Mouse (Mus musculus) heart, postnatal 0 days (tissue): ENCODE measurements around the gene Slc9a4. TPM values are rescaled to one million over a fixed set of nuclear protein-coding genes. Genes with fewer than 3 reads are reported as not detected.

ENCODE experiments used
- ATAC-seq: fragments of 200-750 bp; cut with Nextera tagmentation; 2 replicates; pipeline ENCODE4 v1.8.0; 2017; ENCODE audit warnings: low read depth, moderate number of reproducible peaks, moderate library complexity; ENCODE audit not compliant: insufficient read depth
- DNase-seq: peaks from one replicate; pipeline ENCODE4 v3.0.0-alpha.2; 2016; ENCODE audit warnings: low spot score
- H3K27ac ChIP-seq: fragments of 300-500 bp; sonication (generic); 2 replicates; pipeline ENCODE4 v1.5.1; 2014; ENCODE audit warnings: low read depth, mild to moderate bottlenecking
- H3K27me3 ChIP-seq: fragments of 300-500 bp; sonication (generic); 2 replicates; pipeline ENCODE4 v1.6.1; 2014; ENCODE audit warnings: low read length, mixed read lengths; ENCODE audit not compliant: control insufficient read depth, insufficient read depth
- H3K36me3 ChIP-seq: fragments of 300-500 bp; sonication (generic); replicated peaks from 2 replicates; pipeline ENCODE4 v1.6.1; 2014; ENCODE audit warnings: low read length, mixed read lengths; ENCODE audit not compliant: control insufficient read depth, insufficient read depth
- H3K4me1 ChIP-seq: fragments of 300-500 bp; sonication (generic); 2 replicates; pipeline ENCODE4 v1.6.1; 2014; ENCODE audit warnings: antibody characterized with exemption; ENCODE audit not compliant: control insufficient read depth, insufficient read depth
- H3K4me2 ChIP-seq: fragments of 300-500 bp; sonication (generic); 2 replicates; pipeline ENCODE4 v1.6.1; 2014; ENCODE audit warnings: low read depth, mild to moderate bottlenecking, low read length, moderate library complexity
- H3K4me3 ChIP-seq: fragments of 300-500 bp; sonication (generic); 2 replicates; pipeline ENCODE4 v1.5.1; 2014; ENCODE audit warnings: low read depth, low read length
- H3K9ac ChIP-seq: fragments of 300-500 bp; sonication (generic); replicated peaks from 2 replicates; pipeline ENCODE4 v1.6.1; 2014; ENCODE audit warnings: low read depth, low read length, mixed read lengths
- H3K9me3 ChIP-seq: fragments of 300-500 bp; sonication (generic); replicated peaks from 2 replicates; pipeline ENCODE4 v1.6.1; 2016; ENCODE audit warnings: low read length; ENCODE audit not compliant: control insufficient read depth
- CTCF ChIP-seq: IDR thresholded peaks from 2 replicates; pipeline ENCODE4 v1.5.1; 2016; ENCODE audit warnings: antibody characterized with exemption, control low read depth, low read depth
- EP300 ChIP-seq: IDR thresholded peaks from 2 replicates; pipeline ENCODE4 v1.6.1; 2016; ENCODE audit warnings: antibody characterized with exemption, low read depth
- WGBS: fragments of 180-500 bp; shearing (Covaris S2); extraction: QIAGEN DNeasy Blood & Tissue Kit; methylation state at CpG from one replicate; pipeline ENCODE4 v1.1.7; 2014; 5-methylcytosine and 5-hydroxymethylcytosine counted together
- polyA plus RNA-seq: library from polyadenylated mRNA; unstranded; fragments of >200 nt; fragmentation: Nextera tagmentation; extraction: Ambion mirVana; gene quantifications from 2 replicates; pipeline ENCODE4 v1.2.1, GENCODE M21; 2015
- total RNA-seq: library from RNA; depleted of rRNA; stranded (reverse); fragments of >200 nt; gene quantifications from 2 replicates; pipeline ENCODE4 v1.2.3, GENCODE M21; 2014; ENCODE audit warnings: low replicate concordance

The Slc9a4 gene
- total and polyA plus RNA-seq, 2 experiments from 2014 or later, result not detected

DNA sequence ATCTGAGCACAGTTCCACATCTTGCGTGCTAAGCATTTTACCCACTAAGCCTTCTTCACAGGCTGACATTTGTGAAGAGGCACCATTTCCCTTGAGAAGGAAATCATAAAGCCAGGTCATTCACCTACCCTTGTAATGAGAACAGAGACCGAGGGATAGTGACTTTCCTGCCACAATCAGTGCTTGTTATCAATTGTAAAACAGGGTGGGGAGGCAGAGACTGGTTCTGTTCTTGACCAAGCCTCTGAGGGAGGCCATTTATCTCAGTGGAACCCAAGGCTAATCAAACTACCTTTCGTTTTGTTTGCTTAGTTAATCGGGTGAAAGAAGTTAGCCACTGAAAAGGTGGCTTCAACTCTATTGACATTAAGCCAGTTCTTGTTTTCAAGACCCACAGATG is 77.2 kb downstream of the Slc9a4 start:
- H3K36me3 ChIP-seq, result no peaks in the 10 kb centered on the region
- ATAC-seq (no peak), DNase-seq (no peak)
- no peak overlapping the region for H3K27ac ChIP-seq
- no peak overlapping the region for H3K9ac ChIP-seq
- no peaks in the 10 kb centered on the region for H3K27me3 ChIP-seq
- 59% methylated on average over 4 of the region's 4 CpGs for WGBS
- H3K4me3 ChIP-seq, result no peak overlapping the region
- peaks cover 12% of the 10 kb centered on the region for H3K4me1 ChIP-seq
- H3K9me3 ChIP-seq, result no peaks in the 10 kb centered on the region
- TF ChIP-seq CTCF (no peak), EP300 (no peak)
- no peak overlapping the region for H3K4me2 ChIP-seq

- Histone ChIP-seq H3K27ac (no peak overlapping the region), H3K4me2 (no peak overlapping the region), H3K4me1 (peaks cover 12% of the 10 kb centered on the region), H3K4me3 (no peak overlapping the region), H3K27me3 (no peaks in the 10 kb centered on the region), H3K9me3 (no peaks in the 10 kb centered on the region), H3K36me3 (no peaks in the 10 kb centered on the region), H3K9ac (no peak overlapping the region)
- peak; percentile 60; the same call in 1 of the 2 replicates for ATAC-seq
- WGBS, result 49% methylated on average over 8 of the region's 8 CpGs
- TF ChIP-seq CTCF (peak; percentile 78), EP300 (no peak)
- peak; percentile 53 for DNase-seq
These were observed 78.2 kb downstream of the Slc9a4 start for GRCm38 (mm10) chr1:40657978-40658496.

- DNase-seq, result no peak
- no peak for ATAC-seq
- Histone ChIP-seq H3K4me2 (no peak overlapping the region; the same call in 1 of the 2 replicates), H3K36me3 (no peaks in the 10 kb centered on the region), H3K9ac (no peak overlapping the region), H3K4me1 (peaks cover 12% of the 10 kb centered on the region), H3K27ac (no peak overlapping the region), H3K9me3 (no peaks in the 10 kb centered on the region), H3K4me3 (no peak overlapping the region), H3K27me3 (no peaks in the 10 kb centered on the region)
- WGBS, result 52% methylated on average over 12 of the region's 12 CpGs
- TF ChIP-seq CTCF (no peak), EP300 (no peak)
These were observed 79.1 kb downstream of the Slc9a4 start for GRCm38 (mm10) chr1:40659017-40659416.

GRCm38 (mm10) chr1:40659496-40659895 is 79.6 kb downstream of the Slc9a4 start:
- H3K9ac ChIP-seq, result no peak overlapping the region
- ATAC-seq (no peak), DNase-seq (no peak)
- H3K27me3 ChIP-seq, result no peaks in the 10 kb centered on the region
- peaks cover 12% of the 10 kb centered on the region for H3K4me1 ChIP-seq
- TF ChIP-seq EP300, result no peak
- no peak for TF ChIP-seq CTCF
- H3K4me2 ChIP-seq, result peak overlapping the region; percentile 21
- H3K4me3 ChIP-seq, result no peak overlapping the region
- H3K27ac ChIP-seq, result peak overlapping the region; percentile 30
- no peaks in the 10 kb centered on the region for H3K9me3 ChIP-seq
- 16% methylated on average over 9 of the region's 9 CpGs for WGBS
- no peaks in the 10 kb centered on the region for H3K36me3 ChIP-seq

- Histone ChIP-seq H3K4me2 (no peak overlapping the region), H3K9me3 (no peaks in the 10 kb centered on the region), H3K4me1 (peaks cover 12% of the 10 kb centered on the region), H3K9ac (no peak overlapping the region), H3K27ac (no peak overlapping the region), H3K36me3 (no peaks in the 10 kb centered on the region), H3K4me3 (no peak overlapping the region), H3K27me3 (no peaks in the 10 kb centered on the region)
- 34% methylated on average over 6 of the region's 6 CpGs for WGBS
- DNase-seq (peak; percentile 64), ATAC-seq (peak; percentile 62)
- TF ChIP-seq EP300 (no peak), CTCF (no peak)
These were observed 81.0 kb downstream of the Slc9a4 start for GRCm38 (mm10) chr1:40660838-40661237.
